Mouse (Mus musculus) c-Kit-negative CD71-positive TER-119-positive erythroid progenitor cells, embryonic 14.5 days (primary cell): ENCODE measurements around the gene Gm21292.
"Not testable (repeated sequence)": the region's sequence is repeated elsewhere in the genome, so short reads cannot be mapped to it uniquely, and the experiment has no call there.

Source experiments
- DNase-seq: peaks from one replicate; pipeline ENCODE4 v3.0.0-alpha.2; 2013; ENCODE audit warnings: low read depth, low spot score

Gene Gm21292

GRCm38 (mm10) chrY:9133824-9134223 lies at the start of gene Gm21292:
Gm21292 (minus strand) TSS chrY:9133924.
- not testable (repeated sequence) for DNase-seq
